In genomic region chr3:8293036-8293435, GRCm38 (mm10) we compare ENCODE assay signal across 22 mouse cellular contexts.
DNase-seq lines count a peak whose midpoint lies in the region; ATAC-seq and TF ChIP-seq lines count a peak whose summit lies in the region.
"Had no signal": no experiment of that assay in that cellular context is flagged by ENCODE, and none has a peak within 500 bp of the region (broad histone marks: within the 10 kb centered on the region; RNA-seq: fewer than 3 reads in every experiment).

No protein-coding gene starts in this region.

- DNase-seq in frontal cortex, postnatal 10 days (ENCODE audit: low spot score in 2 of 2): no peak
- peak; percentile 86 for DNase-seq in Patski (ENCODE audit: low read depth, low spot score)
- peak; percentile 32 to 38 for DNase-seq in left cerebral cortex, adult 9 months (ENCODE audit: low spot score in 2 of 2)
- peak; percentile 7 for DNase-seq in right cerebral cortex, postnatal 25 days
- no peak for DNase-seq in spleen, postnatal 4 days (ENCODE audit: low spot score in 2 of 2)
- no peak for DNase-seq in cerebellum, postnatal 10 days
- no peak for DNase-seq in heart, adult 9 months (ENCODE audit: low spot score in 2 of 2)
- DNase-seq: adrenal gland, postnatal 10 days; cerebellum, adult 11-12 months; cerebellum, postnatal 36 days; gastrocnemius, adult 2 months; kidney, adult 8-10 months; kidney, postnatal 25 days; liver; lung, postnatal 14 days; thymus, adult 2 months had no signal

- H3K27me3 ChIP-seq in Patski: no peaks in the 10 kb centered on the region
- H3K27me3 ChIP-seq: forebrain, embryonic 13.5 days; heart, embryonic 13.5 days; hindbrain, embryonic 13.5 days; midbrain, embryonic 13.5 days; neural tube, embryonic 13.5 days had no signal

- in situ Hi-C loops in Patski (cut with MboI; ENCODE audit: low pct_unique_long_range_greater_than_20kb): no loop called here

- no peak for TF ChIP-seq CTCF in Patski (IDR thresholded peaks at IDR 0.05)

- POLR2A ChIA-PET in Patski (lab: Charles Lee): no interaction called here

- CTCF ChIA-PET in Patski (lab: Charles Lee): no interaction called here

- ATAC-seq in frontal cortex, adult (ENCODE audit: low TSS enrichment): peak; percentile 99
- ATAC-seq in Patski: peak; percentile 91
- ATAC-seq: forebrain, embryonic 13.5 days; midbrain, embryonic 13.5 days had no signal

Comparison
In these comparisons a context has a peak if more than half of its experiments do, and no peak if none do; other contexts are left out.
1. DNase-seq: peak in Patski (single experiment), left cerebral cortex, adult 9 months (2 of 2) and right cerebral cortex, postnatal 25 days (single experiment); none in frontal cortex, postnatal 10 days (0 of 2), spleen, postnatal 4 days (0 of 2), cerebellum, postnatal 10 days (0 of 2) and heart, adult 9 months (0 of 2).